ENCODE assay signal across 13 mouse cellular contexts in the genomic region with DNA sequence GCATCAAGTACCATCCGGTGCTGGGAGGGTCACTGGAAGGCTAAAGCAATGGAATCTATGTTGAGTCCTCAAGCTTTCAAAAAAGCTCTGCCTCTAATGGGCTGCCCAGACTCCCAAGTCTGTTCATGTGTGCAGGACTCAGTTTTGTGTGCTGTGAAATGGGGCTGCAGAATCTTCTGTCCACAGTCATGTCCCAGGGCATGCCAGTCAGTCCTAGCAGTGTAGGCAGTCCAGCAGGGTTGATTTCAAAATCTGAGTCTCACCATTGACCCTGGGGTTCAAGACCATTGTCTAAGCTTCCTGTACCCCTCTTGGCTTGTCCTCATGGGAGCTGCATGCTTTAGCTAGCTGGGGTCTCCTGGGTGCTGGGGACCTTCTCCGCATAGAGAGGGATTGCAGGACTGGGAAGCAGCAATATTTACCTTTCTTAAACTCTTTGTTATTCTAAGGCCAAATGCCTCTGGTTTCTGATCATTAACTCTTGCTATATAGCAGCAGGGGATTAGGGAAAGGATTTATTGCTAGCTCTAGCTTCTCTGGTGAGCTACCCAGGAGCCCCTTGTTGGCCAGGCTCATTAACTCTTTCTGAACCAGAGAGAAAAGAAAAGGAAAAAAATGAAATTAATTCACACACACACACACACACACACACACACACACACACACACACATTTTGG. TPM values are rescaled to one million over a fixed set of nuclear protein-coding genes. Genes with fewer than 3 reads are reported as not detected.
DNase-seq lines count a peak whose midpoint lies in the region; ATAC-seq lines count a peak whose summit lies in the region.
"Had no signal": no experiment of that assay in that cellular context is flagged by ENCODE, and none has a peak within 500 bp of the region (broad histone marks: within the 10 kb centered on the region; RNA-seq: fewer than 3 reads in every experiment).

No protein-coding gene starts in this region.

- DNase-seq in kidney, adult 18-20 months, result no peak
- peak; percentile 58 for DNase-seq in neural tube, embryonic 10.5 days (ENCODE audit: extremely low spot score, low spot score)
- DNase-seq in yolk sac, embryonic 10.5 days (ENCODE audit: low spot score), result peak; percentile 56
- no peak for DNase-seq in cerebellum, postnatal 10 days
- DNase-seq in adrenal gland, adult 8-10 months, result no peak
- DNase-seq: cerebellum, adult 11 months; liver, embryonic 13.5 days; thymus, postnatal 4 days had no signal

- H3K9me3 ChIP-seq in kidney, embryonic 14.5 days (ENCODE audit: control insufficient read depth, low read length), result no peaks in the 10 kb centered on the region
- no peaks in the 10 kb centered on the region for H3K9me3 ChIP-seq in neural tube, embryonic 15.5 days (replicated peaks)
- no peaks in the 10 kb centered on the region for H3K9me3 ChIP-seq in limb, embryonic 13.5 days
- H3K9me3 ChIP-seq: liver, embryonic 13.5 days had no signal

- no peaks in the 10 kb centered on the region for H3K36me3 ChIP-seq in kidney, embryonic 14.5 days (ENCODE audit: control insufficient read depth, insufficient read depth, low read length)
- H3K36me3 ChIP-seq in neural tube, embryonic 15.5 days, result no peaks in the 10 kb centered on the region
- no peaks in the 10 kb centered on the region for H3K36me3 ChIP-seq in limb, embryonic 13.5 days
- H3K36me3 ChIP-seq: liver, embryonic 13.5 days had no signal

- H3K4me1 ChIP-seq in kidney, embryonic 14.5 days (ENCODE audit: control insufficient read depth, insufficient read depth, low read length), result peaks cover 46% of the 10 kb centered on the region
- H3K4me1 ChIP-seq in neural tube, embryonic 15.5 days, result peaks cover 17% of the 10 kb centered on the region; the same call in 1 of the 2 replicates
- peaks cover 44% of the 10 kb centered on the region for H3K4me1 ChIP-seq in limb, embryonic 13.5 days
- H3K4me1 ChIP-seq: liver, embryonic 13.5 days had no signal

- H3K9ac ChIP-seq in kidney, embryonic 14.5 days (ENCODE audit: low read depth, low read length), result no peak overlapping the region
- H3K9ac ChIP-seq in neural tube, embryonic 15.5 days (replicated peaks), result no peak overlapping the region
- no peak overlapping the region for H3K9ac ChIP-seq in limb, embryonic 13.5 days
- H3K9ac ChIP-seq: liver, embryonic 13.5 days had no signal

- no peaks in the 10 kb centered on the region for H3K27me3 ChIP-seq in kidney, embryonic 14.5 days (ENCODE audit: control insufficient read depth, insufficient read depth, low read length)
- no peaks in the 10 kb centered on the region for H3K27me3 ChIP-seq in neural tube, embryonic 15.5 days (replicated peaks)
- H3K27me3 ChIP-seq in limb, embryonic 13.5 days, result no peaks in the 10 kb centered on the region
- H3K27me3 ChIP-seq: liver, embryonic 13.5 days had no signal

- H3K27ac ChIP-seq in kidney, embryonic 14.5 days (ENCODE audit: low read depth, low read length), result peak overlapping the region; percentile 42; the same call in 1 of the 2 replicates
- H3K27ac ChIP-seq in neural tube, embryonic 15.5 days (replicated peaks), result no peak overlapping the region
- no peak overlapping the region for H3K27ac ChIP-seq in limb, embryonic 13.5 days
- H3K27ac ChIP-seq: liver, embryonic 13.5 days had no signal

- ATAC-seq in kidney, embryonic 14.5 days (ENCODE audit: low FRiP score, low TSS enrichment), result peak; percentile 14; the same call in 1 of the 2 replicates
- ATAC-seq in neural tube, embryonic 15.5 days (ENCODE audit: low FRiP score), result no peak
- ATAC-seq in limb, embryonic 13.5 days (ENCODE audit: low FRiP score, low read depth), result 0 out of 2 replicates have a peak, but pooled peaks have one; percentile 2
- ATAC-seq: activated CD4-positive, CD25-positive, alpha-beta regulatory T cell, adult 4 months had no signal

- peak overlapping the region; percentile 21; the same call in 1 of the 2 replicates for H3K4me2 ChIP-seq in kidney, embryonic 14.5 days (replicated peaks; ENCODE audit: low read depth, low read length)
- H3K4me2 ChIP-seq in neural tube, embryonic 15.5 days, result no peak overlapping the region
- H3K4me2 ChIP-seq in limb, embryonic 13.5 days (replicated peaks), result no peak overlapping the region
- H3K4me2 ChIP-seq: liver, embryonic 13.5 days had no signal

- WGBS in kidney, embryonic 14.5 days, result 14% methylated on average over 2 of the region's 2 CpGs
- 40% methylated on average over 2 of the region's 2 CpGs for WGBS in neural tube, embryonic 15.5 days
- WGBS in limb, embryonic 13.5 days, result 24% methylated on average over 2 of the region's 2 CpGs

- H3K4me3 ChIP-seq in kidney, embryonic 14.5 days (ENCODE audit: low read length), result no peak overlapping the region
- H3K4me3 ChIP-seq in neural tube, embryonic 15.5 days (replicated peaks), result no peak overlapping the region
- H3K4me3 ChIP-seq in limb, embryonic 13.5 days, result no peak overlapping the region
- H3K4me3 ChIP-seq: liver, embryonic 13.5 days had no signal

RNA-seq across cellular contexts. Expression of gene Crispld2, which starts 12.6 kb away (rescaled TPM):
- polyA plus RNA-seq in kidney, embryonic 14.5 days (2014; fragmentation: Nextera tagmentation; extraction: Ambion mirVana), result 4.9 and 5.2 TPM in 2 replicates
- polyA plus RNA-seq in neural tube, embryonic 15.5 days (2015; fragmentation: Nextera tagmentation; extraction: Ambion mirVana), result 2.6 and 5.8 TPM in 2 replicates
- polyA plus RNA-seq in limb, embryonic 13.5 days (2015; fragmentation: Nextera tagmentation; extraction: Ambion mirVana), result 7.1 and 8.9 TPM in 2 replicates
- total RNA-seq in adrenal gland, adult 8-10 months (2022), result 10 to 100 TPM in 2 of 4 experiments, 1 to 10 TPM in 2; 7.4 to 14.4 (median 10.5) TPM
- total RNA-seq: CH12.LX had no signal
- polyA plus RNA-seq: activated CD4-positive, CD25-positive, alpha-beta regulatory T cell, adult 4 months had no signal

Comparison
In these comparisons a context has a peak if more than half of its experiments do, and no peak if none do; other contexts are left out.
1. DNase-seq: peak in neural tube, embryonic 10.5 days (single experiment) and yolk sac, embryonic 10.5 days (single experiment); none in kidney, adult 18-20 months (single experiment), cerebellum, postnatal 10 days (0 of 2) and adrenal gland, adult 8-10 months (single experiment).